Mouse (Mus musculus): ENCODE data around the gene Syt2.

- TF ChIP-seq CTCF (IDR thresholded peaks at IDR 0.05): no peak
- TF ChIP-seq EP300 (IDR thresholded peaks at IDR 0.05): no peak
Observed at GRCm38 (mm10) chr1:134617656-134618055, 28.8 kb upstream of the Syt2 start.

All from lung, postnatal 0 days (tissue).